Mouse (Mus musculus) midbrain, embryonic 13.5 days (tissue): ENCODE data around the gene Skint2. TPM values are rescaled to one million over a fixed set of nuclear protein-coding genes. Genes with fewer than 3 reads are reported as not detected.

ENCODE experiments used
- ATAC-seq: fragments of 200-750 bp; cut with Nextera tagmentation; 2 replicates; pipeline ENCODE4 v1.8.0; 2017; ENCODE audit warnings: mild to moderate bottlenecking, moderate TSS enrichment, moderate library complexity
- H3K27ac ChIP-seq: fragments of 300-500 bp; sonication (generic); 2 replicates; pipeline ENCODE4 v1.5.1; 2015; ENCODE audit warnings: inconsistent platforms, mild to moderate bottlenecking, moderate library complexity
- H3K27me3 ChIP-seq: fragments of 300-500 bp; sonication (generic); 2 replicates; pipeline ENCODE4 v1.6.1; 2015; ENCODE audit warnings: mild to moderate bottlenecking, inconsistent platforms
- H3K36me3 ChIP-seq: fragments of 300-500 bp; sonication (generic); 2 replicates; pipeline ENCODE4 v1.6.1; 2015; ENCODE audit warnings: mild to moderate bottlenecking, inconsistent platforms
- H3K4me1 ChIP-seq: fragments of 300-500 bp; sonication (generic); replicated peaks from 2 replicates; pipeline ENCODE4 v1.6.1; 2015; ENCODE audit warnings: inconsistent platforms
- H3K4me2 ChIP-seq: fragments of 300-500 bp; sonication (generic); replicated peaks from 2 replicates; pipeline ENCODE4 v1.6.1; 2015; ENCODE audit warnings: moderate library complexity, mild to moderate bottlenecking, inconsistent platforms
- H3K4me3 ChIP-seq: fragments of 300-500 bp; sonication (generic); replicated peaks from 2 replicates; pipeline ENCODE4 v1.5.1; 2015; ENCODE audit warnings: mild to moderate bottlenecking, inconsistent platforms
- H3K9ac ChIP-seq: fragments of 300-500 bp; sonication (generic); replicated peaks from 2 replicates; pipeline ENCODE4 v1.6.1; 2015; ENCODE audit warnings: mild to moderate bottlenecking, inconsistent platforms
- H3K9me3 ChIP-seq: fragments of 300-500 bp; sonication (generic); 2 replicates; pipeline ENCODE4 v1.6.1; 2016; ENCODE audit warnings: mild to moderate bottlenecking, inconsistent platforms
- WGBS: fragments of 180-500 bp; shearing (Covaris S2); methylation state at CpG from one replicate; pipeline ENCODE4 v1.1.7; 2015; 5-methylcytosine and 5-hydroxymethylcytosine counted together
- polyA plus RNA-seq: library from polyadenylated mRNA; unstranded; fragments of >200 nt; fragmentation: Nextera tagmentation; extraction: Ambion mirVana; gene quantifications from 2 replicates; pipeline ENCODE4 v1.2.1, GENCODE M21; 2015

The Skint2 gene
- polyA plus RNA-seq = not detected in 2 replicates

- Histone ChIP-seq H3K9ac (no peak within 1 kb of the TSS), H3K27ac (no peak within 1 kb of the TSS), H3K36me3 (no peaks in the 10 kb centered on the region), H3K4me3 (no peak within 1 kb of the TSS), H3K4me1 (no peaks in the 10 kb centered on the region), H3K4me2 (no peak within 1 kb of the TSS), H3K27me3 (no peaks in the 10 kb centered on the region), H3K9me3 (no peaks in the 10 kb centered on the region)
- 78% methylated on average over 2 of the region's 2 CpGs for WGBS
- ATAC-seq = no peak
Observed at GRCm38 (mm10) chr4:112556894-112557293, at the start of gene Skint2. Skint2 (plus strand) TSS chr4:112557194.

Other genes with a start within 250 kb of the Skint2 start
- gene Skint9, start 123.2 kb upstream of the Skint2 start, polyA plus RNA-seq = not detected in 2 replicates
- not detected in 2 replicates for gene Skint10, start 217.7 kb downstream of the Skint2 start, polyA plus RNA-seq